Mouse (Mus musculus): Measurements from ENCODE around the gene Alox12. TPM values are rescaled to one million over a fixed set of nuclear protein-coding genes. Genes with fewer than 3 reads are reported as not detected.
A peak's percentile ranks its signal among the peaks of the same experiment; 100 is the strongest.

Alox12 gene
- polyA plus RNA-seq, 1 experiment from 2014 or later = 3.5 TPM

GRCm38 (mm10) chr11:70214191-70214855 is 40.8 kb downstream of the Alox12 start:
- no peak overlapping the region for H3K27ac ChIP-seq (ENCODE audit: low read depth, low read length)
- DNase-seq (ENCODE audit: low spot score) = peak; percentile 48

GRCm38 (mm10) chr11:70213736-70214135 is 41.4 kb downstream of the Alox12 start:
- Histone ChIP-seq H3K27me3 (ENCODE audit: control insufficient read depth, insufficient read depth, low read length) (peaks cover 43% of the 10 kb centered on the region), H3K4me3 (ENCODE audit: low read depth, low read length) (peak overlapping the region; percentile 23), H3K27ac (ENCODE audit: low read depth, low read length) (no peak overlapping the region), H3K4me1 (replicated peaks; ENCODE audit: control insufficient read depth, insufficient read depth, low read length) (peaks cover 8% of the 10 kb centered on the region; the same call in 1 of the 2 replicates), H3K9ac (ENCODE audit: low read depth, low read length) (no peak overlapping the region; the same call in 1 of the 2 replicates), H3K9me3 (ENCODE audit: control insufficient read depth, low read length) (no peaks in the 10 kb centered on the region), H3K36me3 (ENCODE audit: control insufficient read depth, insufficient read depth, low read length) (no peaks in the 10 kb centered on the region), H3K4me2 (replicated peaks; ENCODE audit: low read depth, low read length) (peak overlapping the region; percentile 49)
- 8% methylated on average over 26 of the region's 26 CpGs for WGBS
- ATAC-seq (ENCODE audit: low FRiP score) (no peak), DNase-seq (ENCODE audit: low spot score) (no peak)

More at GRCm38 (mm10) chr11:70214191-70214855, 40.8 kb downstream of the Alox12 start:
- ATAC-seq (ENCODE audit: low FRiP score) = peak; percentile 40; the same call in 1 of the 2 replicates
- peaks cover 43% of the 10 kb centered on the region for H3K27me3 ChIP-seq (ENCODE audit: control insufficient read depth, insufficient read depth, low read length)
- no peaks in the 10 kb centered on the region for H3K9me3 ChIP-seq (ENCODE audit: control insufficient read depth, low read length)
- peak overlapping the region; percentile 49 for H3K4me2 ChIP-seq (replicated peaks; ENCODE audit: low read depth, low read length)
- H3K9ac ChIP-seq (ENCODE audit: low read depth, low read length) = peak overlapping the region; percentile 25; the same call in 1 of the 2 replicates
- no peaks in the 10 kb centered on the region for H3K36me3 ChIP-seq (ENCODE audit: control insufficient read depth, insufficient read depth, low read length)
- H3K4me3 ChIP-seq (ENCODE audit: low read depth, low read length) = peak overlapping the region; percentile 23
- peaks cover 8% of the 10 kb centered on the region; the same call in 1 of the 2 replicates for H3K4me1 ChIP-seq (replicated peaks; ENCODE audit: control insufficient read depth, insufficient read depth, low read length)
- under 1% methylated on average over 46 of the region's 46 CpGs for WGBS

- H3K4me1 ChIP-seq (replicated peaks; ENCODE audit: control insufficient read depth, insufficient read depth, low read length) = peaks cover 6% of the 10 kb centered on the region; the same call in 1 of the 2 replicates
- no peak overlapping the region for H3K9ac ChIP-seq (ENCODE audit: low read depth, low read length)
- no peaks in the 10 kb centered on the region for H3K9me3 ChIP-seq (ENCODE audit: control insufficient read depth, low read length)
- no peak overlapping the region for H3K4me3 ChIP-seq (ENCODE audit: low read depth, low read length)
- H3K27ac ChIP-seq (ENCODE audit: low read depth, low read length) = no peak overlapping the region
- DNase-seq (ENCODE audit: low spot score) = peak; percentile 69
- H3K27me3 ChIP-seq (ENCODE audit: control insufficient read depth, insufficient read depth, low read length) = peaks cover 43% of the 10 kb centered on the region
- WGBS = 8% methylated on average over 9 of the region's 9 CpGs
- ATAC-seq (ENCODE audit: low FRiP score) = no peak
- H3K4me2 ChIP-seq (replicated peaks; ENCODE audit: low read depth, low read length) = no peak overlapping the region
- H3K36me3 ChIP-seq (ENCODE audit: control insufficient read depth, insufficient read depth, low read length) = no peaks in the 10 kb centered on the region
These were observed 42.3 kb downstream of the Alox12 start for GRCm38 (mm10) chr11:70212896-70213295.

GRCm38 (mm10) chr11:70212423-70212822 is 42.7 kb downstream of the Alox12 start, which contains the start of gene Slc16a11:
Slc16a11 (plus strand) TSS chr11:70212752.
- Histone ChIP-seq H3K27me3 (ENCODE audit: control insufficient read depth, insufficient read depth, low read length) (peaks cover 43% of the 10 kb centered on the region), H3K4me2 (replicated peaks; ENCODE audit: low read depth, low read length) (peak within 1 kb of the TSS; percentile 49; the same call in 1 of the 2 replicates), H3K9me3 (ENCODE audit: control insufficient read depth, low read length) (no peaks in the 10 kb centered on the region), H3K27ac (ENCODE audit: low read depth, low read length) (no peak within 1 kb of the TSS), H3K9ac (ENCODE audit: low read depth, low read length) (no peak within 1 kb of the TSS), H3K4me1 (replicated peaks; ENCODE audit: control insufficient read depth, insufficient read depth, low read length) (peaks cover 6% of the 10 kb centered on the region; the same call in 1 of the 2 replicates), H3K4me3 (ENCODE audit: low read depth, low read length) (0 out of 2 replicates have a peak within 1 kb of the TSS, but pooled peaks have one; percentile 23), H3K36me3 (ENCODE audit: control insufficient read depth, insufficient read depth, low read length) (no peaks in the 10 kb centered on the region)
- WGBS = 64% methylated on average over 6 of the region's 6 CpGs
- ATAC-seq (ENCODE audit: low FRiP score) = no peak
- no peak for DNase-seq (ENCODE audit: low spot score)

- Histone ChIP-seq H3K9me3 (ENCODE audit: control insufficient read depth, low read length) (no peaks in the 10 kb centered on the region), H3K27me3 (ENCODE audit: control insufficient read depth, insufficient read depth, low read length) (peaks cover 42% of the 10 kb centered on the region), H3K27ac (ENCODE audit: low read depth, low read length) (no peak overlapping the region), H3K4me1 (replicated peaks; ENCODE audit: control insufficient read depth, insufficient read depth, low read length) (peaks cover 6% of the 10 kb centered on the region; the same call in 1 of the 2 replicates), H3K9ac (ENCODE audit: low read depth, low read length) (no peak overlapping the region), H3K36me3 (ENCODE audit: control insufficient read depth, insufficient read depth, low read length) (no peaks in the 10 kb centered on the region), H3K4me3 (ENCODE audit: low read depth, low read length) (no peak overlapping the region), H3K4me2 (replicated peaks; ENCODE audit: low read depth, low read length) (no peak overlapping the region)
- WGBS = 78% methylated on average over 6 of the region's 6 CpGs
- ATAC-seq (ENCODE audit: low FRiP score) (no peak), DNase-seq (ENCODE audit: low spot score) (no peak)
These were observed 43.2 kb downstream of the Alox12 start for GRCm38 (mm10) chr11:70211972-70212371.

- no peak overlapping the region for H3K27ac ChIP-seq (ENCODE audit: low read depth, low read length)
- no peaks in the 10 kb centered on the region for H3K36me3 ChIP-seq (ENCODE audit: control insufficient read depth, insufficient read depth, low read length)
- DNase-seq (ENCODE audit: low spot score) (no peak), ATAC-seq (ENCODE audit: low FRiP score) (no peak)
- H3K9ac ChIP-seq (ENCODE audit: low read depth, low read length) = no peak overlapping the region
- H3K9me3 ChIP-seq (ENCODE audit: control insufficient read depth, low read length) = no peaks in the 10 kb centered on the region
- peaks cover 30% of the 10 kb centered on the region for H3K27me3 ChIP-seq (ENCODE audit: control insufficient read depth, insufficient read depth, low read length)
- WGBS = 97% methylated on average over 2 of the region's 2 CpGs
- no peak overlapping the region for H3K4me2 ChIP-seq (replicated peaks; ENCODE audit: low read depth, low read length)
- peaks cover 6% of the 10 kb centered on the region; the same call in 1 of the 2 replicates for H3K4me1 ChIP-seq (replicated peaks; ENCODE audit: control insufficient read depth, insufficient read depth, low read length)
- H3K4me3 ChIP-seq (ENCODE audit: low read depth, low read length) = no peak overlapping the region
These were observed 44.5 kb downstream of the Alox12 start for GRCm38 (mm10) chr11:70210681-70211080.

GRCm38 (mm10) chr11:70208778-70209388 is 46.3 kb downstream of the Alox12 start:
- Histone ChIP-seq H3K4me1 (replicated peaks; ENCODE audit: control insufficient read depth, insufficient read depth, low read length) (no peaks in the 10 kb centered on the region), H3K9me3 (ENCODE audit: control insufficient read depth, low read length) (no peaks in the 10 kb centered on the region), H3K27ac (ENCODE audit: low read depth, low read length) (no peak overlapping the region), H3K27me3 (ENCODE audit: control insufficient read depth, insufficient read depth, low read length) (peaks cover 12% of the 10 kb centered on the region), H3K9ac (ENCODE audit: low read depth, low read length) (no peak overlapping the region), H3K36me3 (ENCODE audit: control insufficient read depth, insufficient read depth, low read length) (no peaks in the 10 kb centered on the region), H3K4me3 (ENCODE audit: low read depth, low read length) (no peak overlapping the region), H3K4me2 (replicated peaks; ENCODE audit: low read depth, low read length) (no peak overlapping the region)
- 76% methylated on average over 5 of the region's 5 CpGs for WGBS
- ATAC-seq (ENCODE audit: low FRiP score) (no peak), DNase-seq (ENCODE audit: low spot score) (no peak)

- ATAC-seq (ENCODE audit: low FRiP score) (no peak), DNase-seq (ENCODE audit: low spot score) (no peak)
- no peak overlapping the region for H3K9ac ChIP-seq (ENCODE audit: low read depth, low read length)
- H3K4me1 ChIP-seq (replicated peaks; ENCODE audit: control insufficient read depth, insufficient read depth, low read length) = no peaks in the 10 kb centered on the region
- H3K27ac ChIP-seq (ENCODE audit: low read depth, low read length) = no peak overlapping the region
- no peaks in the 10 kb centered on the region for H3K9me3 ChIP-seq (ENCODE audit: control insufficient read depth, low read length)
- no peaks in the 10 kb centered on the region for H3K36me3 ChIP-seq (ENCODE audit: control insufficient read depth, insufficient read depth, low read length)
- H3K27me3 ChIP-seq (ENCODE audit: control insufficient read depth, insufficient read depth, low read length) = no peaks in the 10 kb centered on the region; the same call in 1 of the 2 replicates
- H3K4me2 ChIP-seq (replicated peaks; ENCODE audit: low read depth, low read length) = no peak overlapping the region
- no peak overlapping the region for H3K4me3 ChIP-seq (ENCODE audit: low read depth, low read length)
- 85% methylated on average over 7 of the region's 7 CpGs for WGBS
These were observed 47.9 kb downstream of the Alox12 start for GRCm38 (mm10) chr11:70207283-70207682.

Measured in hindbrain, embryonic 11.5 days (tissue).